Mouse (Mus musculus) heart, postnatal 0 days (tissue): ENCODE data around the gene Mtf1. TPM values are rescaled to one million over a fixed set of nuclear protein-coding genes. Genes with fewer than 3 reads are reported as not detected.

Experiments used
- ATAC-seq: fragments of 200-750 bp; cut with Nextera tagmentation; 2 replicates; pipeline ENCODE4 v1.8.0; 2017; ENCODE audit warnings: low read depth, moderate number of reproducible peaks, moderate library complexity; ENCODE audit not compliant: insufficient read depth
- DNase-seq: peaks from one replicate; pipeline ENCODE4 v3.0.0-alpha.2; 2016; ENCODE audit warnings: low spot score
- H3K27ac ChIP-seq: fragments of 300-500 bp; sonication (generic); 2 replicates; pipeline ENCODE4 v1.5.1; 2014; ENCODE audit warnings: low read depth, mild to moderate bottlenecking
- H3K27me3 ChIP-seq: fragments of 300-500 bp; sonication (generic); 2 replicates; pipeline ENCODE4 v1.6.1; 2014; ENCODE audit warnings: low read length, mixed read lengths; ENCODE audit not compliant: control insufficient read depth, insufficient read depth
- H3K36me3 ChIP-seq: fragments of 300-500 bp; sonication (generic); replicated peaks from 2 replicates; pipeline ENCODE4 v1.6.1; 2014; ENCODE audit warnings: low read length, mixed read lengths; ENCODE audit not compliant: control insufficient read depth, insufficient read depth
- H3K4me1 ChIP-seq: fragments of 300-500 bp; sonication (generic); 2 replicates; pipeline ENCODE4 v1.6.1; 2014; ENCODE audit warnings: antibody characterized with exemption; ENCODE audit not compliant: control insufficient read depth, insufficient read depth
- H3K4me2 ChIP-seq: fragments of 300-500 bp; sonication (generic); 2 replicates; pipeline ENCODE4 v1.6.1; 2014; ENCODE audit warnings: low read depth, mild to moderate bottlenecking, low read length, moderate library complexity
- H3K4me3 ChIP-seq: fragments of 300-500 bp; sonication (generic); 2 replicates; pipeline ENCODE4 v1.5.1; 2014; ENCODE audit warnings: low read depth, low read length
- H3K9ac ChIP-seq: fragments of 300-500 bp; sonication (generic); replicated peaks from 2 replicates; pipeline ENCODE4 v1.6.1; 2014; ENCODE audit warnings: low read depth, low read length, mixed read lengths
- H3K9me3 ChIP-seq: fragments of 300-500 bp; sonication (generic); replicated peaks from 2 replicates; pipeline ENCODE4 v1.6.1; 2016; ENCODE audit warnings: low read length; ENCODE audit not compliant: control insufficient read depth
- CTCF ChIP-seq: IDR thresholded peaks from 2 replicates; pipeline ENCODE4 v1.5.1; 2016; ENCODE audit warnings: antibody characterized with exemption, control low read depth, low read depth
- EP300 ChIP-seq: IDR thresholded peaks from 2 replicates; pipeline ENCODE4 v1.6.1; 2016; ENCODE audit warnings: antibody characterized with exemption, low read depth
- WGBS: fragments of 180-500 bp; shearing (Covaris S2); extraction: QIAGEN DNeasy Blood & Tissue Kit; methylation state at CpG from one replicate; pipeline ENCODE4 v1.1.7; 2014; 5-methylcytosine and 5-hydroxymethylcytosine counted together
- polyA plus RNA-seq: library from polyadenylated mRNA; unstranded; fragments of >200 nt; fragmentation: Nextera tagmentation; extraction: Ambion mirVana; gene quantifications from 2 replicates; pipeline ENCODE4 v1.2.1, GENCODE M21; 2015
- total RNA-seq: library from RNA; depleted of rRNA; stranded (reverse); fragments of >200 nt; gene quantifications from 2 replicates; pipeline ENCODE4 v1.2.3, GENCODE M21; 2014; ENCODE audit warnings: low replicate concordance

Mtf1 gene
- total and polyA plus RNA-seq, 2 experiments from 2014 or later = 4.8 to 9.0 TPM

DNA sequence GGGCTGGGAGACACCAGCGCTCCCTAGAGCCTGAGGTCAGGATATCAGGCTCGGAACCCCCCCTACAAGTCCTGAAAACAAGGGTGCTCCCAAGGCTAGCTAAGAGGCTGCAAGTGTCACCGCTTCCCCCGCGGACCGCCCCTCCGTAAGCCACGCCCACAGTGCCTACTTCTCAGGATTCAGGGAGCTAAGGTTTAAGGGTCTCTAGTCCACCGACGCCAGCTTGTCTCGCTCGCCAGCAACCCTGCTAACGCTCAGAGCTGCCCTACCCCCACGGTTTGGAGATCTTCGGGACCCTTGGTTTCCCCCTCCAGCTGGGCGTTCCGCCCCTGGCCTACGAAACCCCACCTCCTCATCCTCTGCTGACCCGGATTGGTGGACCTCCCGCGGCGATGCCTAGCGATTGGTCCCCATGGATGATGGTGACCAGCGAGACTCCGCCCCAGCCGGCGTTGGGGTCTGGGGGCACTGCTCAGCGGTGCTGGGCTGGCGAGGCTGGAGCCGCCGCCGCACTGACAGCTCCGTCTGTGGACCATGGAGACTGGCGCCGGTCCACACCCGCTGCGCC is 79.5 kb downstream of the Mtf1 start:
- Histone ChIP-seq H3K4me1 (no peaks in the 10 kb centered on the region), H3K4me3 (peak overlapping the region; percentile 19; the same call in 1 of the 2 replicates), H3K9ac (no peak overlapping the region), H3K27me3 (peaks cover 63% of the 10 kb centered on the region), H3K27ac (no peak overlapping the region), H3K9me3 (no peaks in the 10 kb centered on the region), H3K4me2 (peak overlapping the region; percentile 30; the same call in 1 of the 2 replicates), H3K36me3 (no peaks in the 10 kb centered on the region)
- under 1% methylated on average over 37 of the region's 37 CpGs for WGBS
- ATAC-seq (no peak), DNase-seq (no peak)
- no peak for TF ChIP-seq CTCF
- no peak for TF ChIP-seq EP300

DNA sequence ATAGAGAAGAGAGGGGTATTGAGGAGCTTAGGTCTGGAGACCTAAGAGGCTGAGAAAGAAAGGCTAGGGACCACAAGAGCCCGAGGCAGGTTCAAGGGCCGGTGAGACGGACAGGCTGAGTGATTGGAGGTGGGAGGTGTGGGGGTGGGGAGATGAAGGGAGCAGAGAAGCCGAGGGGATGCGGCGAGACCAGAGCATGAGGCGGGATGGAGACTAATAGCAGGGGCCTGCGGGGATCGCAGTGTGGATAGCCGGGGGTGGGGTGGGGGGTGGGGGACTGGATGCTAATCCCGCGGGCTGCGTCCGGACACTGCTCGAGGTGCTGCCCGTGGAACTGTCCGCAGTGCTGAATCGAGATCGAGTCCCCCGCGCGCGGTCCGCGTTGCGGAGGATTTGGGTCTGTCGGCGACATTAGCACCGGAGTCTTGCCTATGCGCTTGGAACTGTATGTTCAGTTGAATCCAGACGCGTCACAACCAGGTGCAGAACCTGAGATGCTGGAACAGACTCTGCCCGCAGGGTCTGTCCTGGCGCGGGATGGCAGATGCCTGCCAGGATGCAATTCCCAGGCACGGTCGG is 80.3 kb downstream of the Mtf1 start:
- Histone ChIP-seq H3K27me3 (peaks cover 63% of the 10 kb centered on the region), H3K4me2 (no peak overlapping the region), H3K27ac (no peak overlapping the region), H3K4me1 (no peaks in the 10 kb centered on the region), H3K9me3 (no peaks in the 10 kb centered on the region), H3K9ac (no peak overlapping the region), H3K4me3 (no peak overlapping the region), H3K36me3 (no peaks in the 10 kb centered on the region)
- TF ChIP-seq CTCF (no peak), EP300 (no peak)
- under 1% methylated on average over 37 of the region's 37 CpGs for WGBS
- ATAC-seq (no peak), DNase-seq (no peak)

DNA sequence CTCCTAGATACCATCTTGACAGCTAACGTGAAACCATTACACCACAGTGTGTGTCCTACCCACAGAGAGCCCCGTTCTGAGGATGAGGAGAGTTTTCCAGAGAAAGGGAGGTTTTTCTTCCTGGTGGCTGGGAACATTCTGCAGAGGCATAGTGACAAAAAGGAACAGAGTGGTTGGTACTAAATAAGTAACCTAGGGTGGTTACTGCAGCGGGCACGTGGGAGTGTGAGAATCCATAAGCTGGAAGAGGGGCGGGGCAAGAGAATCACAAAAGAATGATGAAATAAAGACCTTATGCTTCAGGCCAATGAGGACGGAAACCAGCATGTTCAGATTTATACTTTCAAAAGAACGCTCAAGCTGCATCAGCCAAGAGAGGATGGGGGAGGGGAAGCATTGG is 86.8 kb downstream of the Mtf1 start:
- H3K27ac ChIP-seq = no peak overlapping the region
- DNase-seq = no peak
- TF ChIP-seq EP300 (no peak), CTCF (no peak)
- no peak overlapping the region for H3K4me2 ChIP-seq
- no peaks in the 10 kb centered on the region for H3K36me3 ChIP-seq
- no peaks in the 10 kb centered on the region for H3K9me3 ChIP-seq
- H3K9ac ChIP-seq = no peak overlapping the region
- H3K27me3 ChIP-seq = peaks cover 49% of the 10 kb centered on the region
- H3K4me3 ChIP-seq = no peak overlapping the region
- WGBS = 63% methylated on average over 7 of the region's 7 CpGs
- no peaks in the 10 kb centered on the region for H3K4me1 ChIP-seq
- ATAC-seq = no peak

DNA sequence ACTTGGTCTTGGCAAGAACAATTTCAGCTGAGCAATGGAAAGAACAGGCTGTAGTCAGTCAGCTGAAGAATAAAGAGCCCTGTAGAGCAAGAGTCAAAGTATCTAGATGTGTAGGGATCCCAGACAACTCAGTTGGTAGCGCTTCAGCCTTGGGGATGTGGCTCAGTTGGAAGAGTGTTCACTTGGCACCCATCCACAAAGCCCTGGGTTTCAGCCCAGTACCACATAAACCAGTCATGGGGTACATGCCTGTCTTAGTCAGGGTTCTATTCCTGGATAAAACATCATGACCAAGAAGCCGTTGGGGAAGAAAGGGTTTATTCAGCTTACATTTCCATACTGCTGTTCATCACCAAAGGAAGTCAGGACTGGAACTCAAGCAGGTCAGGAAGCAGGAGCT is 88.0 kb downstream of the Mtf1 start:
- no peak for TF ChIP-seq EP300
- no peak for TF ChIP-seq CTCF
- DNase-seq (no peak), ATAC-seq (no peak)
- WGBS = 74% methylated on average over 2 of the region's 2 CpGs
- Histone ChIP-seq H3K36me3 (no peaks in the 10 kb centered on the region), H3K27me3 (peaks cover 51% of the 10 kb centered on the region), H3K9ac (no peak overlapping the region), H3K9me3 (no peaks in the 10 kb centered on the region), H3K4me2 (no peak overlapping the region), H3K27ac (no peak overlapping the region), H3K4me3 (no peak overlapping the region), H3K4me1 (0 out of 2 replicates have a peak, but pooled peaks cover 4% of the 10 kb centered on the region)

DNA sequence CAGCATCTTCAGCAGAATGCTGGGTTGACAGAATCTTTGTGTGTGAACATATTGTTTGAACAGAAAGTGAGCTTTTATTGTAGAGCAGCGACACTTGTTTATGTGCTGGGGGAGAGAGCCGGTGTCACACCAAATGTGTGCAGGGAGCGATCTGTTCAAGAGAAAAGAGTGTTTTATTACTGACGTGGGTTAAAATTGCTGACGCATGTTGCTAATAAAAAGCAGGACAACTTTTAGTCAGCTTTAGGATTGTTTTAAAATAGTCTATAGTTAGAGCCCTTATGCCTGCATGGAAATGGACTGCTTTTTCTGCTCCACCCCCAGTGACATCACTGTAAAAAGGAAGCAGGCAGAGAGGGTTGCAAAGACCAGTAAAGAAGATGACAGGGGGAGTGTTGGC is 88.9 kb downstream of the Mtf1 start:
- 0 out of 2 replicates have a peak, but pooled peaks cover 5% of the 10 kb centered on the region for H3K4me1 ChIP-seq
- no peak overlapping the region for H3K9ac ChIP-seq
- H3K4me2 ChIP-seq = no peak overlapping the region
- H3K36me3 ChIP-seq = no peaks in the 10 kb centered on the region
- H3K27ac ChIP-seq = no peak overlapping the region
- H3K27me3 ChIP-seq = peaks cover 54% of the 10 kb centered on the region
- no peaks in the 10 kb centered on the region for H3K9me3 ChIP-seq
- TF ChIP-seq CTCF (no peak), EP300 (no peak)
- WGBS = 72% methylated on average over 5 of the region's 5 CpGs
- DNase-seq (no peak), ATAC-seq (no peak)
- no peak overlapping the region for H3K4me3 ChIP-seq

DNA sequence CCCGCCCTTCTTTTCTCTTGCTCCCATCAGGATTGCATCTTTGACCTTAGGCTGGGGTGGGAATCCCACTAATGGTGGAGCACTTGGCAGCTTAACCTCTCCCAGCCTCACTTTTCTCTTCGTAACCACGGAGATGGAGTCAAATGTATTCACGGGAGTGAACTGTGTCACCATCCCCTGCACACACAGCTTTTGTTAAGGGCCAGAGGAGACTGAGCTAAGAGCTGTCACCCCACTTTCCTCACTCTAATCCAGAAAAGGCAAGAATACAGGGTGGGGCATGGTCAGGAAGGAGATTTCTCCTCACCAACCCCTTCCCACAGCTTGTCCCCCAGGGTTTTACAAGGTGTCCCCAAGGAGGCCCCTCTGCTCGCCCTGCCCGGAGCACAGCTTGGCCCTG is 91.9 kb downstream of the Mtf1 start:
- Histone ChIP-seq H3K9ac (no peak overlapping the region), H3K9me3 (no peaks in the 10 kb centered on the region), H3K36me3 (no peaks in the 10 kb centered on the region), H3K4me2 (no peak overlapping the region), H3K4me1 (0 out of 2 replicates have a peak, but pooled peaks cover 5% of the 10 kb centered on the region), H3K27ac (no peak overlapping the region), H3K27me3 (peaks cover 51% of the 10 kb centered on the region), H3K4me3 (no peak overlapping the region)
- 36% methylated on average over 6 of the region's 6 CpGs for WGBS
- DNase-seq (no peak), ATAC-seq (no peak)
- TF ChIP-seq EP300 = no peak
- no peak for TF ChIP-seq CTCF
